Mouse (Mus musculus): ENCODE measurements around the gene Mrpl27. TPM values are rescaled to one million over a fixed set of nuclear protein-coding genes. Genes with fewer than 3 reads are reported as not detected.

Mrpl27 gene
- 69.6 TPM for polyA plus RNA-seq (2017; shearing (Covaris generic))

DNA sequence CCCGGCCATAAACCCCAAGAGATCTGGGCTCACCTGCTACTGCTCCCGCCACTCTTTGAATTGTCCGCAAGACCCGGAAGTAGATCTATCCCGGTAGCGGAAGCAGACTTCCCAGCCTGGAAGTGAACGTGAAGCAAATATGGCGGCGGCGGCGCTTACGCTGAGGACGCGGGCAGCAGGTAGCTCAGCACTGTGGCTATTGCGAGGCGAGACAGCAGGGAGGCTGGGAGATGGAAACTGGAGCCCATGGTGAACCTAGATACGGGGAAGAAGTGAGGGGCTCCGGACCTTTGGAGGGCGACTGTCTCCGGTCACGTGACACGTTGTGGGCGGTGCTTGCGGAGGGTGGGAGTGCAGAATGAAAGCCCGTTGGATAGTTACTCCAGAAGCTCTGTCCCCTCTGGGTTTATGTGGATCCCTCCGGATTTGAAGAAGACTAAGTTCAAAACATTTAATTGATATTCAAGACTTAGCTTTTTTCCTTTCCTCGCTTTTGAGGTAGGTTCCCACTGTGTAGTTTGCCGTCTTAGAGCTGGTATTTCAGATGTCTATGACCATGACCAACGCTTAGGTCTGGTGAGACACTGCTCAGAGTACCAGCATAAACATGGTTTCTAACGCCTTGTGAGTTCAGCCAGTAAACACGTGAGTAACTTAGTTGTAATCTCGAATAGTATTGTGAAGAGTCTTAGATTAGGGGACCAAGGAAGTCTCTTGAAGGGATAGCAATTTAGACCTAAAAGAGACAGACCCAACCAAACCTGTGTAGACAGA is at the start of gene Mrpl27, which contains the start of gene Eme1:
Gene Mrpl27, plus strand, starts transcription at position 105 of the 774 bp plus-strand sequence.
Gene Eme1, minus strand, starts transcription at position 302 of the 774 bp plus-strand sequence.

DNA sequence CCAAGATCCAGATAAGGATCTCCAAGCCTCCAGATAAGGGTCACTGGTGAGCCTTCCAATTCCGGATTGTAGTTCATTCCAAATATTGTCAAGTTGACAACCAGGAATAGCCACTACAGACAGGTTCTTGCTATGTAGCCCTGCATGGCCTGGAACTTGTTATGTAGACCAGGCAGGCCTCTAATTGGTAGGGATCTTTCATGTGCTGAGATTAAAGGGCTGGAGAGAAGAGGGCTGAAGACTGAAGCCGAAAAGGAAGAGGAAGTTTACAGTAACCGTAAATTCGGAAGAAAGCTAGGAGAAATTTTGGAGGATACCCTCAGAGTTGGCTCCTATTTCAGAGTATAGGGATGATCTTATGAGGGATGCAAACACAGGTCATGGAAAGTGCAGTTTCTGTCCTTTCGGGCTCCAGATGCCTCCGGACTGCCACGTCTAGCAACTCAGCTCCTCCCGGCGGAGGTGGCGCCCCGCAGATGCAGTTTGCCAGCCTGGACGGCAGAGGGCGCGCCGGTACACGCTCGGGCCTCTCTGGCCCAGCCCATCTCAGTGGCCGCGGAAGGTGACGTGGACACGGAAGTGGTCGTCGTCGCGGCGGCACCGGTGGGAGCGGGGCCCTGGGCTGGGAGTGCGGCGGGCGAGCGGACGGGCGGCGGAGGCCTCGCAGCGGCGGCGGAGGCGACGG is 24.2 kb upstream of the Mrpl27 start, which contains the start of gene Lrrc59:
Gene Lrrc59, plus strand, starts transcription at position 569 of the 685 bp plus-strand sequence.

DNA sequence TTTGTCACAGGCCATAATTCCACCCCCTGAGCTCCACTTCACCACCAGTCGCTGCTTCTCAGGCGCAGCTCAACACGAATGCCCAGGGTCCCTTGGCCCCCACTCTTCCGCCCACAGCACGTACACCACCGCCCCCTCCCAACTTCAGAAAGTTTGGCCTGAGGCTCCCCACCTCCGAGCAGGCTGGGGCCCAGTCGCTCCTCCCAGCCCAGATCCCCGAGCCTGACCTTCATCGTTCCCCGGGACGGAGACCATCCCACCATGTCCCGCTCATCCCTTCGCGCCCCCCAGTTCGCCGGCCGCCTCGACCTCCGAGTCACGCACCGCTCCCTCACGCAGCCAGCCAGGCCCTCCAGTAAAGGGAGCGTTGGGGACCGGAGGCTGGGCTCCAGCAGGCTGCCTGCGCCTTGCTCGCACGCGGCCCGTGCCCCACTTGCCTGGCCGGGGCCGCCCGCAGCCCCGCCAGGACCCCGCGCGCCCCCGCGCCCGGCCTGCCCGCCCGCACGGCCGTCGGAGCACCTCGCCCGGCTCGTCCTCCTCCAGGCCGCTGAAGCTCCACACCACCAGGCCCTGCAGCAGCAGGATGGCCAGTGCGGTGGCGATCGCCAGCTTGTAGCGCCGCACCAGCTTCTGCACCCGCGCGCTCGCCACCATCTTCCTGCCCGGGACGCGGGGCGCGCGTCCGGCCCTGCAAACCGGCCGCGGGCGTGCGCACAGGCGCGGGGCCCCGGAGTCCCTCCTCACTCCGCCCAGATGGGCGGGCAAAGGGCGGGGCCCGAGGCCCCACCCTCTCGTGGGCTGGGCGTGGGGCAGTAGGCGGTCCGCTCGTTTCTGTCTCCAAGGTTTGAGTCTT is 23.4 kb downstream of the Mrpl27 start, which contains the start of gene Xylt2:
Gene Xylt2, minus strand, starts transcription at position 762 of the 853 bp plus-strand sequence.

DNA sequence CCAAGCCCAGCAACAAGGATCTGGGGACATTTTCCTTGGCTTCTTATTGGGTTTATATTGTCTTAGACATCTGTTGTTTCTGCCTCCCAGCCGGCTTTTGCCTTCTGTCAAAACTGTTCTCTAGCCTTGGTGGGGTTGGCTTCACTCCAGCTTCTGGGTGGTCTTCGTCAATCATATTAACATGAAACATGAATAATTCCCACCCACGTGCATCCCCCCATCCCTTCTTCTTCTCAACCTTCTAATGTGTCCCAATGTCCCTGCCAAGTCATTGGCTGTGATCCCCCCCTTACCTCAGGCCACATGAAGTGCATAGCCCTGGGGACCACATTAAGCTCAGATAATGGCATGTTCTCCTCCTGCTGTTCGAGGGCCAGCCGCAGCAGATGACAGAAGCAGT is 50.9 kb downstream of the Mrpl27 start, which contains the start of gene Gm11541:
Gene Gm11541, minus strand, starts transcription at position 28 of the 400 bp plus-strand sequence.

Other genes starting within 250 kb of the Mrpl27 start
- gene Cacna1g, start 179.6 kb upstream of the Mrpl27 start, polyA plus RNA-seq (2017; shearing (Covaris generic)): not detected
- not detected for gene Spata20, start 167.6 kb upstream of the Mrpl27 start, polyA plus RNA-seq (2017; shearing (Covaris generic))
- not detected for gene Epn3, start 153.8 kb upstream of the Mrpl27 start, polyA plus RNA-seq (2017; shearing (Covaris generic))
- 0.78 TPM for gene Mycbpap, start 132.0 kb upstream of the Mrpl27 start, polyA plus RNA-seq (2017; shearing (Covaris generic))
- 3.1 TPM for gene Rsad1, start 104.5 kb upstream of the Mrpl27 start, polyA plus RNA-seq (2017; shearing (Covaris generic))
- gene Chad, start 88.7 kb upstream of the Mrpl27 start, polyA plus RNA-seq (2017; shearing (Covaris generic)): not detected
- gene Acsf2, start 51.9 kb upstream of the Mrpl27 start, polyA plus RNA-seq (2017; shearing (Covaris generic)): 7.7 TPM
- 9.3 TPM for gene Lrrc59, start 24.0 kb upstream of the Mrpl27 start, polyA plus RNA-seq (2017; shearing (Covaris generic))
- 1.5 TPM for gene Eme1, start 197 bp downstream of the Mrpl27 start, polyA plus RNA-seq (2017; shearing (Covaris generic))
- gene Xylt2, start 23.7 kb downstream of the Mrpl27 start, polyA plus RNA-seq (2017; shearing (Covaris generic)): 15.8 TPM
- not detected for gene Gm11541, start 50.7 kb downstream of the Mrpl27 start, polyA plus RNA-seq (2017; shearing (Covaris generic))
- not detected for gene Cdc34b, start 88.0 kb downstream of the Mrpl27 start, polyA plus RNA-seq (2017; shearing (Covaris generic))
- gene Tmem92, start 128.9 kb downstream of the Mrpl27 start, polyA plus RNA-seq (2017; shearing (Covaris generic)): not detected